Mouse (Mus musculus) limb, embryonic 14.5 days (tissue): ENCODE results near the gene Slc39a11. TPM values are rescaled to one million over a fixed set of nuclear protein-coding genes. Genes with fewer than 3 reads are reported as not detected.

Source experiments
- ATAC-seq: fragments of 200-750 bp; cut with Nextera tagmentation; 2 replicates; pipeline ENCODE4 v1.8.0; 2017; ENCODE audit warnings: low read depth, moderate number of reproducible peaks, moderate TSS enrichment; ENCODE audit not compliant: low FRiP score
- DNase-seq: peaks from one replicate; pipeline ENCODE4 v3.0.0-alpha.2; 2015; ENCODE audit warnings: low spot score
- H3K27ac ChIP-seq: fragments of 300-500 bp; sonication (generic); replicated peaks from 2 replicates; pipeline ENCODE4 v1.5.1; 2014; ENCODE audit warnings: low read depth, mild to moderate bottlenecking, low read length, moderate library complexity, mixed read lengths
- H3K27me3 ChIP-seq: fragments of 300-500 bp; sonication (generic); 2 replicates; pipeline ENCODE4 v1.6.1; 2014; ENCODE audit warnings: low read length, mixed read lengths; ENCODE audit not compliant: control insufficient read depth, insufficient read depth
- H3K36me3 ChIP-seq: fragments of 300-500 bp; sonication (generic); 2 replicates; pipeline ENCODE4 v1.6.1; 2014; ENCODE audit warnings: mild to moderate bottlenecking, low read length, moderate library complexity, mixed read lengths; ENCODE audit not compliant: control insufficient read depth, insufficient read depth
- H3K4me1 ChIP-seq: fragments of 300-500 bp; sonication (generic); 2 replicates; pipeline ENCODE4 v1.6.1; 2014; ENCODE audit warnings: antibody characterized with exemption, low read length, mixed read lengths; ENCODE audit not compliant: control insufficient read depth, insufficient read depth
- H3K4me2 ChIP-seq: fragments of 300-500 bp; sonication (generic); replicated peaks from 2 replicates; pipeline ENCODE4 v1.6.1; 2014; ENCODE audit warnings: low read depth, mild to moderate bottlenecking, low read length, moderate library complexity; ENCODE audit not compliant: severe bottlenecking
- H3K4me3 ChIP-seq: fragments of 300-500 bp; sonication (generic); replicated peaks from 2 replicates; pipeline ENCODE4 v1.5.1; 2014; ENCODE audit warnings: low read length
- H3K9ac ChIP-seq: fragments of 300-500 bp; sonication (generic); 2 replicates; pipeline ENCODE4 v1.6.1; 2014; ENCODE audit warnings: mild to moderate bottlenecking, low read depth, low read length, moderate library complexity; ENCODE audit not compliant: severe bottlenecking
- H3K9me3 ChIP-seq: fragments of 300-500 bp; sonication (generic); 2 replicates; pipeline ENCODE4 v1.6.1; 2016; ENCODE audit warnings: low read length; ENCODE audit not compliant: control insufficient read depth
- POLR2A ChIP-seq: fragments of 200-500 bp; IDR thresholded peaks from 2 replicates; pipeline ENCODE4 v1.8.0; 2012; ENCODE audit warnings: inconsistent platforms, mild to moderate bottlenecking, moderate library complexity, borderline replicate concordance; ENCODE audit not compliant: insufficient read depth, insufficient read length; ENCODE audit errors: extremely low read depth
- WGBS: fragments of 180-500 bp; shearing (Covaris S2); extraction: QIAGEN DNeasy Blood & Tissue Kit; methylation state at CpG from one replicate; pipeline ENCODE4 v1.1.7; 2014; 5-methylcytosine and 5-hydroxymethylcytosine counted together
- polyA plus RNA-seq, 2 experiments: library from polyadenylated mRNA; depleted of rRNA in 1 of 2; stranded (reverse) in 1 of 2; unstranded in 1 of 2; fragments of >200 nt; fragmentation: Nextera tagmentation in 1 of 2; extraction: Ambion mirVana in 1 of 2; gene quantifications; 2 replicates each; pipeline versions ENCODE4 v1.2.1 to v1.2.3; 2012 to 2014

The Slc39a11 gene
- polyA plus RNA-seq, 2 experiments = 17.2 to 24.5 TPM

DNA sequence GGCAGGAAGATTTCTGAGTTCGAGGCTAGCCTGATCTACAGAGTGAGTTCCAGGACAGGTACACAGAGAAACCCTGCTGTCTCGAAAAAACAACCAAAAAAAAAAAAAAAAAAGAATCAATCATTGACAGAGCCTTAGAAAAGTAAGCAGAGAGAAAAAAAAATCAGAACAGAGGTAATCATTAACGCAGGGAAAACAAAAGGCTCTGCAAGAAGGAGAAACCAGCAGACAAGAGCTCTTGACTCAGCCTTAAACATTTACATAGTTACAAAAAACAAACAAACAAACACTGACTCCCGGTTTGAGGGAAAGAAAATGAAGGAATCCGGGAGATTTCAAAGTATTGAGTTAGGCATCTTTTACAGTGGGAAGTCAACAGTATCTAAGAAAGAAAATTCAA, 40.3 kb downstream of the Slc39a11 start:
- no peak overlapping the region for H3K27ac ChIP-seq
- DNase-seq (no peak), ATAC-seq (no peak)
- WGBS = 84% methylated on average over 5 of the region's 5 CpGs
- H3K36me3 ChIP-seq = no peaks in the 10 kb centered on the region
- H3K4me2 ChIP-seq = no peak overlapping the region
- H3K9ac ChIP-seq = no peak overlapping the region
- TF ChIP-seq POLR2A = no peak
- no peaks in the 10 kb centered on the region for H3K27me3 ChIP-seq
- no peak overlapping the region for H3K4me3 ChIP-seq
- H3K9me3 ChIP-seq = no peaks in the 10 kb centered on the region
- H3K4me1 ChIP-seq = peaks cover 9% of the 10 kb centered on the region; the same call in 1 of the 2 replicates

DNA sequence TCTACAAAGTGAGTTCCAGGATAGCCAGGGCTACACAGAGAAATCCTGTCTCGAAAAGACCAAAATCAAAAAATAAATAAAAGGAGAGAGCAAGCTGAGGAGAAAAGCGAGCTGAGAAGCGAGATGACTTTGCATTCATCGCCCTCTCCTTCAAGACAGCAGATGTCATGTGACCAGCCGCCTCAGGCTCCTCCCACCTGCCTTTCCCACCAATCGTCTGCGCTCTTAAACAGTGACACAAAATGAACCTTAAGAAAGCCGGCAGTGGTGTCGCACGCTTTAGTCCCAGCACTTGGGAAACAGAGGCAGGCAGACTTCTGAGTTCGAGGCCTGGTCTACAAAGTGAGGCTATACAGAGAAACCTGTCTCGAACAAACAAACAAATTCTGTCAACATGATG, 42.3 kb downstream of the Slc39a11 start:
- 94% methylated on average over 12 of the region's 12 CpGs for WGBS
- no peak for DNase-seq
- no peak overlapping the region for H3K27ac ChIP-seq
- no peak overlapping the region for H3K4me3 ChIP-seq
- H3K9me3 ChIP-seq = no peaks in the 10 kb centered on the region
- ATAC-seq = no peak
- H3K27me3 ChIP-seq = no peaks in the 10 kb centered on the region
- no peak for TF ChIP-seq POLR2A
- H3K9ac ChIP-seq = no peak overlapping the region
- H3K36me3 ChIP-seq = no peaks in the 10 kb centered on the region
- H3K4me1 ChIP-seq = peaks cover 9% of the 10 kb centered on the region; the same call in 1 of the 2 replicates
- H3K4me2 ChIP-seq = no peak overlapping the region

DNA sequence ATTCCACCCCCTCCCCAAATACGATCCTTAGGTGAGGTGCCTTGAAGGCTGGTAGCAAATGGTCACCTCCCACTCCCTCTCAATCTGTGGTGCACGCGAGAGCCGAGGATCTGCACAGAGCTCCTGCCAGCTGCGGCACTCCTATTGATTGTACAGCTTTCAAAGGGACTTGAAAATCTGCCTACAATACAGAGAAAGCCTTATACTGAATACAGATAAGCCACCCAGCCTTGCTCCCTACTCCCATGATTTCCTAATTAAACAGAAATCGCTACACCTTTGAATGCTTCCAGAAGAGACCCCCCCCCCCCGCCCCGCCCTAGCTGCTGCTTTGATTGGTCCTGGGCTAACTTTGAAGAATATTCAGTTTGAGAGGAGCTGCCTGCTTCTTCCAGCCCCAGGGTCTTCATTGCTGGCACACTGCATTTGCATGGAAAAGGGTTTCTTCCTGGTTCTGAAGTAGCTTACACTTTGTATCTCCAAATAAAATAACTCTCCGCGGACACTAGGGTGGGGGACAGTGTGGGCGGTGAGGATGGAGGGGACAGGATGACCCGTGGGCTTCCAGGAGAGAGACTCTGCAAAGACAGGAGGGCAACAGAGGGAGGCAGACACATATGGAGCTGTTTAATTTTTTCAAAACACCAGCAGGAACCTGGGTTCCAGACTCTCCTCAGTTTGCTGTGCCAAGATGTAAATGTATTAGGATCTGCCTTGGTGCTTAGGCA, 48.1 kb downstream of the Slc39a11 start:
- no peak overlapping the region for H3K4me2 ChIP-seq
- H3K9me3 ChIP-seq = no peaks in the 10 kb centered on the region
- no peaks in the 10 kb centered on the region for H3K36me3 ChIP-seq
- H3K27ac ChIP-seq = no peak overlapping the region
- H3K4me1 ChIP-seq = no peaks in the 10 kb centered on the region; the same call in 1 of the 2 replicates
- H3K27me3 ChIP-seq = no peaks in the 10 kb centered on the region
- no peak for ATAC-seq
- TF ChIP-seq POLR2A = no peak
- no peak overlapping the region for H3K4me3 ChIP-seq
- H3K9ac ChIP-seq = no peak overlapping the region
- no peak for DNase-seq
- WGBS = 67% methylated on average over 12 of the region's 12 CpGs

DNA sequence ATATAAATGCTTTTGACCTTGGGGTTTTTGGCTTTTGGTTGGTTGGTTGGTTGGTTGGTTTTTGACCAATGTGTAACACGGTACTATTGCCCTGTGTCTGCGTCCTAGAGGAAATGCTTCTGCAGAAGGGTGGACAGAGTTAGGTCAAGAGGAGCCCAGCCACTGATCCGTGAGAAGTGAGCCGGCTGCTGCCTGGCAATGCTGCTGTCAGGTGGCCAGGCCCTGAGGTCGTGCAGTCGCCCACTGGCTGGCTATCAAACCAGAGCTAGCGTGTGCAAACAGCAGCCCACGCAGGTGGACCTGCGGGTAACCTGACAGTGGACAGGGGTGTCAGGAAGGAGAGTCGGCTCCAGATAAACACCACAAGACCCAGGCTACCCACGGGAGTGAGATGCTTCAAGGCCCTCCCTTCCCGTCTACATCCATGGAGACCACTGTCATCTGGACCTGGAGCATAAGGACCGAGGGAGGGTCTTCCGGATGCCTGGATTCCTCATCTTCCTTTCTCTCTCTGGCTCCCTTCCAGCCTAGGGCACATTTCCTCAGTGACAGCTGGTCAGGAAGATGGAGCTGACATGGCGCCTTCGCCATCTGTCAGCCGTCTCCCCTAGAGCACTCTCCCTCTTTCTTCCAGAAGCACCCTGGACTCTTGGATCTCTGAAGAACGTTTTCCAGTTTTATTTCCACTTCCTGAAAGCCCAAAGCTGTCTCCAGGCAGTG, 49.2 kb downstream of the Slc39a11 start:
- ATAC-seq = no peak
- Histone ChIP-seq H3K9me3 (no peaks in the 10 kb centered on the region), H3K4me2 (no peak overlapping the region), H3K9ac (no peak overlapping the region), H3K4me1 (no peaks in the 10 kb centered on the region; the same call in 1 of the 2 replicates), H3K27ac (no peak overlapping the region), H3K36me3 (no peaks in the 10 kb centered on the region), H3K4me3 (no peak overlapping the region), H3K27me3 (no peaks in the 10 kb centered on the region)
- DNase-seq = no peak
- WGBS = 82% methylated on average over 18 of the region's 18 CpGs
- TF ChIP-seq POLR2A = no peak

DNA sequence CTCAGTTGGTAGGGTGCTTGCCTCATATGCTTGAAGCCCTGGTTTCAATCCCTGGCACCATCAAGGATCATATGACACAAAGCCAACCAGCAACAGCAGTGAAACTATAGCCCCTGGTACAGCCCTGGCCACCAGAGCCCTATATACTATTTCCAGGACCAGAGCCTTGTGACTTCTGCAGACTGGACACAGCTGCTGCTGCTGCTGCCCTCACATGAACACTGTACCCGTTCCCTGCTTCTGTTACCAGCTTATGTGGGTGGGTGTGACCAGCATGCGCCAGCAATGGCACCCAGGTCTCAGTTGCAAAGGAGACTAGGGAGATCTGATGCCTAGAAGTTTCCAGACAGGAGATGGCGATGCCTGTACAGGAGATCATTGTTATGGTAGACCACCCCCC, 52.2 kb downstream of the Slc39a11 start:
- DNase-seq (no peak), ATAC-seq (no peak)
- Histone ChIP-seq H3K4me1 (no peaks in the 10 kb centered on the region; the same call in 1 of the 2 replicates), H3K27ac (no peak overlapping the region), H3K9me3 (no peaks in the 10 kb centered on the region), H3K4me2 (no peak overlapping the region), H3K36me3 (no peaks in the 10 kb centered on the region), H3K9ac (no peak overlapping the region), H3K4me3 (no peak overlapping the region), H3K27me3 (no peaks in the 10 kb centered on the region)
- TF ChIP-seq POLR2A = no peak
- 84% methylated on average over 3 of the region's 3 CpGs for WGBS
